Mouse (Mus musculus) embryo, embryonic 11.5 days (tissue): ENCODE measurements at regions not wholly inside any gene's neighbourhood (a gene's known extent, or its start where the extent isn't known, plus 50 kb on each side); places are given as distances from the start of the nearest gene placed in this dataset.

ENCODE experiments used
- DNase-seq: peaks from one replicate; pipeline ENCODE4 v3.0.0-alpha.2; 2012; ENCODE audit warnings: low read depth, low spot score

GRCm38 (mm10) chr11:32990201-32990600 is 157.0 kb downstream of the Fgf18 start:
- no peak for DNase-seq

GRCm38 (mm10) chr11:32978899-32979298 is 154.5 kb upstream of the Smim23 start:
- no peak for DNase-seq

- DNase-seq, result no peak
Observed at GRCm38 (mm10) chr11:32976572-32976971, 152.2 kb upstream of the Smim23 start.

GRCm38 (mm10) chr11:32973453-32973852 is 149.0 kb upstream of the Smim23 start:
- no peak for DNase-seq

GRCm38 (mm10) chr11:32965418-32965817 is 141.0 kb upstream of the Smim23 start:
- no peak for DNase-seq

GRCm38 (mm10) chr11:32963625-32964293 is 139.4 kb upstream of the Smim23 start:
- no peak for DNase-seq

GRCm38 (mm10) chr11:32961600-32961999 is 137.2 kb upstream of the Smim23 start:
- DNase-seq, result no peak

- no peak for DNase-seq
Observed at GRCm38 (mm10) chr11:32958961-32959360, 134.6 kb upstream of the Smim23 start.

- DNase-seq, result no peak
Observed at GRCm38 (mm10) chr11:32956993-32957392, 132.6 kb upstream of the Smim23 start.

- DNase-seq, result no peak
Observed at GRCm38 (mm10) chr11:32952271-32952670, 127.9 kb upstream of the Smim23 start.

- DNase-seq, result no peak
Observed at GRCm38 (mm10) chr11:32948132-32948531, 123.7 kb upstream of the Smim23 start.

- DNase-seq, result no peak
Observed at GRCm38 (mm10) chr11:32946481-32947001, 122.1 kb upstream of the Smim23 start.

- no peak for DNase-seq
Observed at GRCm38 (mm10) chr11:32945071-32945470, 120.7 kb upstream of the Smim23 start.

GRCm38 (mm10) chr11:32941331-32942009 is 117.1 kb upstream of the Smim23 start:
- no peak for DNase-seq

GRCm38 (mm10) chr11:32939102-32939501 is 114.7 kb upstream of the Smim23 start:
- DNase-seq, result no peak

GRCm38 (mm10) chr11:32937167-32937566 is 112.8 kb upstream of the Smim23 start:
- DNase-seq, result no peak

- no peak for DNase-seq
Observed at GRCm38 (mm10) chr11:32931928-32932327, 107.5 kb upstream of the Smim23 start.

GRCm38 (mm10) chr11:32931018-32931417 is 106.6 kb upstream of the Smim23 start:
- peak; percentile 24 for DNase-seq

- DNase-seq, result no peak
Observed at GRCm38 (mm10) chr11:32928837-32929236, 104.4 kb upstream of the Smim23 start.

GRCm38 (mm10) chr11:32925421-32926271 is 101.2 kb upstream of the Smim23 start:
- DNase-seq, result peak; percentile 45

GRCm38 (mm10) chr11:32924932-32925331 is 100.5 kb upstream of the Smim23 start:
- no peak for DNase-seq

GRCm38 (mm10) chr11:32913071-32913470 is 88.7 kb upstream of the Smim23 start:
- no peak for DNase-seq
